Mouse (Mus musculus) brain, embryonic 14.5 days (tissue): ENCODE data around the gene Mex3a. TPM values are rescaled to one million over a fixed set of nuclear protein-coding genes. Genes with fewer than 3 reads are reported as not detected.
"Not testable (repeated sequence)": the region's sequence is repeated elsewhere in the genome, so short reads cannot be mapped to it uniquely, and the experiment has no call there.

Experiments used
- DNase-seq: peaks from one replicate; pipeline ENCODE4 v3.0.0-alpha.2; 2011; ENCODE audit warnings: low read depth
- CTCF ChIP-seq: fragments of 200-500 bp; IDR thresholded peaks from 2 replicates; pipeline ENCODE4 v1.5.1; 2012; ENCODE audit warnings: inconsistent platforms, mild to moderate bottlenecking, moderate library complexity, borderline replicate concordance; ENCODE audit not compliant: insufficient read depth, insufficient read length; ENCODE audit errors: extremely low read depth
- POLR2A ChIP-seq: fragments of 200-500 bp; IDR thresholded peaks from 2 replicates; pipeline ENCODE4 v1.6.1; 2012; ENCODE audit warnings: mild to moderate bottlenecking, inconsistent platforms, borderline replicate concordance; ENCODE audit not compliant: poor library complexity, insufficient read depth, insufficient read length, severe bottlenecking; ENCODE audit errors: extremely low read depth
- polyA plus RNA-seq: library from polyadenylated mRNA; depleted of rRNA; stranded (reverse); fragments of >200 nt; gene quantifications from 2 replicates; pipeline ENCODE4 v1.2.3, GENCODE M21; 2012

The Mex3a gene
- polyA plus RNA-seq, 1 experiment = 103 TPM

DNA sequence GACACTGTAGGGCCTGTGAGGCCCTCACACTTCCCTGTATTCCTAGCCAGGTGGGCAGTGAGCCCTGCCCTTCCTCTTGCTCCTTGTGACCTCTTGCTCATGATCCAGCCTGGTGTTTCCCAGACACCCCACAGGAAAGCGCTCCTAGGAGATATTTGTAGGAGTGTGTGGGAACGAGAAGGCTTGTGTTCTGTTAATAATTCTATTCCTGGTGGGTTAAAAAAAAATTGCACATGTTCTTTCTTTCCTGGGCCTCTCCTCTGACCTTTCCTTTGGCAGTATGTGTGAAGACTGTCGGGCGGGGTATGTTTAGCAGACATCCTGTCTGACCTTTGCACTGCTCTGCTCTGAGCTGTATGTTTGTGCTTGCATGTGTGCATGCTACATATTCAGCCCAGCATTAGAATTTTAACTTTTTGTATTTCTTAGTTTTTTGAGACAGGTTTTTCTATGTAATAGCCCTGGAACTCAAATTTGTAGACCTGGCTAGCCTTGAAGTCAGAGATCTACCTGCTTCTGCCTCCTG is 34.4 kb downstream of the Mex3a start:
- DNase-seq = no peak
- TF ChIP-seq POLR2A = no peak

DNA sequence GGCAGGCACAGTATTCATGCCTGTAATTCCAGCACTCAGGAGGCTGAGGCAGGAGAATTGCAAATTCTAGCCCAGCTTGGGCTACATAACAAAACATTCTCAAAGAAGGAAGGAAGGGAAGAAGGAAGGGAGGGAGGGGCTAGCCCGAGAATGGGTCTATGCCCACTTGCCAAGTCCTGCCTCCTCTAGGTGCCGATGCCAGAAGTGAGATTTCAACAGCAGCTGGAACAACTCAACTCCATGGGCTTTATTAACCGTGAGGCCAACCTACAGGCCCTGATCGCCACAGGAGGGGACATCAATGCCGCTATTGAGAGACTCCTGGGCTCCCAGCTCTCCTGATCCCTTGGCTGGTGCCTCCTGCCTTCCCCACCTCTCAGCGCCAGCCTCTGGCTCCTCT is 35.7 kb downstream of the Mex3a start:
- DNase-seq = no peak
- TF ChIP-seq POLR2A = no peak
- no peak for TF ChIP-seq CTCF

DNA sequence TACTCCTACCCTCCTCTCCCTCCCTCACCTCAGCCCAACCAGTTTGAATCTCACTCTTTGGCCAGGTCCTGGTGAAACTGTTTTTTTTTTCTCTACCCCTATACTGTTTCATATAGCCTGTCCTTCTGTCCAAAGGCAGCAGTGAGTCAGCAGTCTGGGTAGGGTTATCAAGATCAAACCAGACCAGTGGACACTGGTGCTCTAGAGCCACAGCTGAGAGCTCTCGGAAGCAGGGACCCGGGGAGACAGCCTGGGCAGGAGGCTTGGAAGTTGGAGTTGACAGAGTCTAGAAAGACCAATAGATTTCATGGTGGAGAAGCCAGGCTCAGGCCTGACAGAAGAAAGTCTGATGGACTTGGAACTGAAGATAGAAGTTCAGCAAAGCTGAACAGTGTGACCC is 36.4 kb downstream of the Mex3a start:
- DNase-seq = no peak

GRCm38 (mm10) chr3:88569093-88569492 is 36.9 kb downstream of the Mex3a start:
- no peak for DNase-seq
- TF ChIP-seq POLR2A = no peak
- no peak for TF ChIP-seq CTCF

More for the DNA sequence above, 36.4 kb downstream of the Mex3a start:
- no peak for TF ChIP-seq POLR2A
- no peak for TF ChIP-seq CTCF

DNA sequence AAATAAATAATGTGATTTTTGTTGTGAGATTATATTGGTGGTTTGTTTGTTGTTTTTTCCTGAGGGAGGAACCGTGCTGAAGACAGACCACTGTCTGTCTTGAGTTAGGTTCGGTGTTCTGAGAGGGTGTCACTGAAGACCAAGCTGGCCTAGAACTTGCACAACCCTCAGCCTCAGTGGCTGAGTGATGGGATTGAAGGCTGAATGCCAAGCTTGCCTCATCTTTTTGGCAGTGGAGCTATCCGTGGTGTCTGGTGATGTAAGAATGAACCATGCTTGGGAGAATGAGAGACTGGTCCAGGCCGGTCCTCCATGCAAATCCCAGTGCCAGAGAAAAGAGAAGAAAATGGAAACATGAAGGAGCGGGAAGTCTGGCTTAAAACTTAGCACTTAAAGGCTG is 37.5 kb downstream of the Mex3a start:
- DNase-seq = no peak
- TF ChIP-seq POLR2A (no peak), CTCF (no peak)

- no peak for DNase-seq
- TF ChIP-seq POLR2A = no peak
- no peak for TF ChIP-seq CTCF
These were observed 38.1 kb downstream of the Mex3a start for GRCm38 (mm10) chr3:88570341-88570740.

DNA sequence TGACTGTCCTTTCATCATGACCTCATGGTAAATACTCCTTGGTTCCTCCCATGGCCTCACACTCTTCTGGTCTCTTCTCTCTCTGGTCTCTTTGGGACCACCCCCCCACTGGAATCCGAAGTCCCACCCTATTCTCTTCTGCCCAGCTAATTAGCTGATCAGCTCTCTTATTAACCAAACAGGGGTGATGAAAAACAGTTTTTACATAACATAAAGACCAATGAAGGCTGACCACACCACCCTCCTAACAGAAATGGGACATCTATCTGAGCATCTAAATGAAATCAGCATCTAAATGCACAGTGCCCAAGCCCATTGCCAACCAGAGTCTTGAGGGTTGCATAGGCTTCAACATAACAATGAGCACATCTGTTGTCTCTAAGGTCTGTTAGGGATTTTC is 39.7 kb downstream of the Mex3a start:
- TF ChIP-seq CTCF (no peak), POLR2A (no peak)
- DNase-seq = no peak

DNA sequence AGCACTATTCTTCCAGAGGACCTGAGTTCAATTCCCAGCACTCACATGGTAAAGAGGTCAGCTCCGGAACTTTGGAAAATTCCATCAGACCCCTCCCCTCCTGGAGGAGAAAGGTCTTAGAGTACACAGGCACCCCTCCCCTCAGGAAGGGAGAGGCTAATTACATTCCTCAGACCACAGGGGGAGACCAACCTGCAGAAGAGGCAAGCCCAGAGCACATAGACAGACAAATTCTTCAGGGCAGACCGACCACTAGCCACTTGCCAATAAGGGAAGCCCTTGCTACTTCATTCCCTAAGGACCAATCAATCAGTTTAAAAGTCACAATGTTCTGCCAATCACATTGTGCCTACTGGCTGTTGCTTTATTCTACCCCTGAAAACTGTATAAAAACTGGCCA is 40.6 kb downstream of the Mex3a start:
- TF ChIP-seq POLR2A (no peak), CTCF (no peak)

GRCm38 (mm10) chr3:88573810-88574209 is 41.6 kb downstream of the Mex3a start:
- TF ChIP-seq CTCF = no peak
- no peak for TF ChIP-seq POLR2A
- DNase-seq = no peak

More for the DNA sequence above, 40.6 kb downstream of the Mex3a start:
- DNase-seq = no peak

GRCm38 (mm10) chr3:88575540-88575939 is 43.3 kb downstream of the Mex3a start, which contains the start of gene Ssr2:
Ssr2 (plus strand) TSS chr3:88575876.
- TF ChIP-seq CTCF (no peak), POLR2A (no peak)
- no peak for DNase-seq

DNA sequence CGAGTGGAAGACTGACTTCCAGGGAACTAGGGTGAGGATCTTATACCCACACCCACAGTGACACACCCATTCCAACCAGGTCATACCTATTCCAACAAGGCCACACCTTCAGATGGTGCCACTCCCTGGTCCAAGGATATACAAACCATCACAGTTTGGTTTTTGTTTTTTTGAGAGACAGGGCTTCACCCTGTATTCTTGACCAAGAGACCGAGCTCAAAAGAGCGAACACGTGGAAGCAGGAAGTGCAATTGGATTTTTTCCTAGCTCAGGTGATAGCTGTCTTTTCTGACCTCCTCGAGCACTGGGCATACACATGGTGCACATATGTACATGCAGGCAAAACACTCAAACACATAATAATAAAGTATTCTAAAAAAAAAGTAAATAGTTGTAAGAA is 45.7 kb downstream of the Mex3a start:
- DNase-seq = not testable (repeated sequence)

- TF ChIP-seq CTCF (no peak), POLR2A (no peak)
- DNase-seq = no peak
These were observed 46.6 kb downstream of the Mex3a start for GRCm38 (mm10) chr3:88578498-88579424.
